Mouse (Mus musculus) megakaryocyte, embryonic 14.5 days (primary cell): ENCODE measurements around the gene Stra8.

ENCODE experiments used
- FLI1 ChIP-seq: IDR thresholded peaks from 2 replicates; pipeline ENCODE4 v1.6.1; 2012; ENCODE audit warnings: low read length, inconsistent platforms, mixed read lengths
- GATA1 ChIP-seq: IDR thresholded peaks from 3 replicates; pipeline ENCODE4 v1.6.1; 2012; ENCODE audit warnings: mixed read lengths, low read length, inconsistent platforms, borderline replicate concordance

GRCm38 (mm10) chr6:34939451-34939850 lies 19.5 kb downstream of the Stra8 start:
- no peak for TF ChIP-seq GATA1
- no peak for TF ChIP-seq FLI1
